Mouse (Mus musculus): ENCODE measurements around the gene D6Wsu163e. TPM values are rescaled to one million over a fixed set of nuclear protein-coding genes. Genes with fewer than 3 reads are reported as not detected.

D6Wsu163e gene
- polyA plus RNA-seq (2017; shearing (Covaris generic)): 16.4 TPM

DNA sequence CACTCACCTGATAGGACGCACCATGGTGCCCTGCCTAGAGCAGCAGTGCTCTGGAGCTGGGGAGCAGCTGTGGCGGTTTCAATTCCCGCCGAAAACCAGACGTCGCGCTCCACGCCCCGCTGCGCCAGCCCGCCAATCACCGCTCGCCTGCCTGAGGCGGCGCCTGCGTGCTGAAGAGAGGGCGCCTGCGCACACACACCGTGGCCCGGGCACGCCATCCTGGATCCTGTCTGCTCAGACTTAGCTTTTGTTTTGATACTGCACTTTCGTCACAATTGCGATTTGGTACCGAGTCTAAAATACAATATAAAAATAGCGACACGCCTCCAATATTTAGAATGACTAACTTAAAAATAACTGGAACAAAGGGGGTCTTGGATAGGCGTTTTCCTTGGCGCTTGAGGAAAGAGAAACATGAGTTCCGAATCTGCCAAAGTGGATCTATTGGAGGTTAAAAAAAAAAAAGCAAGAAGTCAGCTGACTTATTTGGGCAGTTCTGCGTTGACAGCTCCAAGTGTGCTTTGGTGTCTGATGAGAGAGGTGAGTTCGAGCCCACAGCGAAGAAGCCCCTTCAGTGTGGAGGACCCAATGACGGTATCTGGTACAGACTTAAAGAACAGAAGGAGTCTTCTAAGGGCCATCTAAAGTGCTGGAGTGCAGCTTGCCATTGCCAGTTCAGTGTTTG is at the start of gene D6Wsu163e, which contains the start of gene Rad51ap1:
Gene D6Wsu163e, plus strand, starts transcription at position 476 of the 685 bp plus-strand sequence.
Gene Rad51ap1, minus strand, starts transcription at position 101 of the 685 bp plus-strand sequence.

DNA sequence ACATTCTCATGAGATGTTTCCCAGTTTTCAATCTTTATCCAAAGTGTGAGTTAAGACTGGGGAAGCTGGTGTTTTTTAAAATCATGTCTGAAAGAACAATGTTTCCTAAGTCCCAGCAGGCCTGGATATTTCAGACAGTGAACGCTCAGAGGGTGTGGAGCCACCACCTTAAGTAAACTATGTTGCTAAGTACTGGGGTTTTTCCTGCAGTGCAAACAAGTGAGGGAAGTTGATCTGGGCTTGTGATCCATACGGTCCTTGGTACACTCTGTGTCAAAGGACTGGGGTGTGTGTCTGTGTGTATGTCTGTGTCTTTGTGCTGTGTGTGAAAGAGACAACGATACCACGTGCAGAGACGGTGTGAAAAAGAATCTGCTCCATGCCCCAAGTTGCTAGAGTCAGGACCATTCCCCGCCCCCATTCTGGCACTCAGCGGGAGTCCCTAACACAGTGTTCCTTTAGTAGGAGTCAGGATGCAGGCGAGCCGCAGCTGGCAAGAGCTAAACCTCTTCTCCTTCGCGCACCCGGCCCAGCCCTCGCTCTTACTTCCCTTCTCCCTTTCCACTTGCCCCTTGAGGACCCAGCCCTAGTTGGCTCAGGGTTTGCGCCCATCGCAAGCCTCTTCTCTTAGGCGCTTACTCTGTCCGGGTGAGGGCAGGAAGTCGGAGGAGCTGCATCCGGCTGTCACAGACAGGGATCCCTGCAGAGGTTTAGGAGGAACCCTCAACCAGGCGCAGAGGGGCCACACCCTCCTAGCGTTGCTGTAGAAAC is 18.5 kb upstream of the D6Wsu163e start, which contains the start of gene Dyrk4:
Gene Dyrk4, minus strand, starts transcription at position 729 of the 771 bp plus-strand sequence.

DNA sequence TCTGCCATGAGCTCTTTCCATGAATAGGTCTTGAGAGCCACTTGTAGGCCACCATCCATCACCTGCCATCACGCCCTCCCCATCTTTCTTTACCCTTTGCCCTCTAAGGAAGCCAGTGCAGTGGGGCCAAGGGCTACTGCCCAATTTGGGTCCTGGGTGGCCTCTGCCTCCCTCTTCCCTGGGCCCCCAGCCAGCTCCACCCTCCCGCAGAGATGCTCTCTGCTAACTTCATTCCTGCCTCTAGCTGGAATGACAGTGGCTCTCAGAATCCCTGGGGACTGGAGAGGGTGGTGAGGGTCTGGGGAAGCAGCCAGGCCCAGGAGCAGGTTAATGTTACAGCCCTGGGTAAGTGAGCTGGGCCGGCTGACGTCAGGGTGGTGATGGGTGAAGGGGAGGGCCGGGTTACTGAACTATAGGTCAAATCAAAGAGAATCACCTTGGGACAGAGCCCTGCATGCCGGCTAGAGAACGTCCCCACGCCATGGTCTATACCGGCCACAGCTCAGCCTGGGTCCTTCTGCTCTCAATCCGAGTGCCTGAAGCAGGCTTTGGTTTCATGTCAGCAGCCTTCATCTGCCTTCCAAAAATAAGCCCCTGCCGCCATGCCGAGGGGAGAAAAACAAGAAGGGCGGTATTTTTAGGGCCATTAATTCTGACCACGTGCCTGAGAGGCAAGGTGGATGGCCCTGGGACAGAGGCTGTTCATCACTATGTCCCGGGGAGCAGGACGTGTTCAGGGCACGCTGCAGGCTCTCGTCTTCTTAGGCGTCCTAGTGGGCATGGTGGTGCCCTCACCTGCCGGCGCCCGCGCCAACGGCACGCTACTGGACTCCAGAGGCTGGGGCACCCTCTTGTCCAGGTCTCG is 75.4 kb downstream of the D6Wsu163e start, which contains the start of gene Fgf6:
Gene Fgf6, plus strand, starts transcription at position 681 of the 865 bp plus-strand sequence.

Other genes starting within 250 kb of the D6Wsu163e start
- gene Kcna6, start 199.3 kb upstream of the D6Wsu163e start, polyA plus RNA-seq (2017; shearing (Covaris generic)): 0.15 TPM
- 169 TPM for gene Ndufa9, start 90.8 kb upstream of the D6Wsu163e start, polyA plus RNA-seq (2017; shearing (Covaris generic))
- gene Akap3, start 86.9 kb upstream of the D6Wsu163e start, polyA plus RNA-seq (2017; shearing (Covaris generic)): not detected
- 0.45 TPM for gene Dyrk4, start 18.1 kb upstream of the D6Wsu163e start, polyA plus RNA-seq (2017; shearing (Covaris generic))
- gene Rad51ap1, start 375 bp upstream of the D6Wsu163e start, polyA plus RNA-seq (2017; shearing (Covaris generic)): 6.6 TPM
- gene Fgf6, start 75.6 kb downstream of the D6Wsu163e start, polyA plus RNA-seq (2017; shearing (Covaris generic)): not detected
- not detected for gene Fgf23, start 132.9 kb downstream of the D6Wsu163e start, polyA plus RNA-seq (2017; shearing (Covaris generic))
- gene Tigar, start 169.6 kb downstream of the D6Wsu163e start, polyA plus RNA-seq (2017; shearing (Covaris generic)): 10.3 TPM
- 1,273 TPM for gene Ccnd2, start 212.2 kb downstream of the D6Wsu163e start, polyA plus RNA-seq (2017; shearing (Covaris generic))

All from inflammation-experienced regulatory T-cells, adult 16 weeks (primary cell).